Mouse (Mus musculus) yolk sac, embryonic 10.5 days (tissue): ENCODE results near the gene Asphd2.
A peak's percentile ranks its signal among the peaks of the same experiment; 100 is the strongest.

Experiments used
- DNase-seq: peaks from one replicate; pipeline ENCODE4 v3.0.0-alpha.2; 2017; ENCODE audit warnings: low spot score

Gene Asphd2

GRCm38 (mm10) chr5:112391002-112391401, 3.7 kb downstream of the Asphd2 start:
- DNase-seq = no peak

- no peak for DNase-seq
Measured at GRCm38 (mm10) chr5:112389352-112389751, 5.3 kb downstream of the Asphd2 start.

GRCm38 (mm10) chr5:112385973-112386372, 8.7 kb downstream of the Asphd2 start:
- DNase-seq = peak; percentile 34

GRCm38 (mm10) chr5:112384805-112385472, 9.7 kb downstream of the Asphd2 start:
- no peak for DNase-seq

GRCm38 (mm10) chr5:112382641-112383330, 11.9 kb downstream of the Asphd2 start:
- peak; percentile 38 for DNase-seq

- DNase-seq = no peak
Measured at GRCm38 (mm10) chr5:112382042-112382441, 12.6 kb downstream of the Asphd2 start.

GRCm38 (mm10) chr5:112381154-112381553, 13.5 kb downstream of the Asphd2 start:
- no peak for DNase-seq

- peak; percentile 67 for DNase-seq
Measured at GRCm38 (mm10) chr5:112378716-112379115, 15.9 kb downstream of the Asphd2 start.

- DNase-seq = no peak
Measured at GRCm38 (mm10) chr5:112377380-112377779, 17.3 kb downstream of the Asphd2 start.

- DNase-seq = no peak
Measured at GRCm38 (mm10) chr5:112376111-112376510, 18.6 kb downstream of the Asphd2 start.

GRCm38 (mm10) chr5:112371933-112372332, 22.7 kb downstream of the Asphd2 start:
- DNase-seq = no peak

- DNase-seq = no peak
Measured at GRCm38 (mm10) chr5:112370236-112370813, 24.3 kb downstream of the Asphd2 start.

- no peak for DNase-seq
Measured at GRCm38 (mm10) chr5:112369326-112369725, 25.3 kb downstream of the Asphd2 start.

- no peak for DNase-seq
Measured at GRCm38 (mm10) chr5:112368666-112369065, 26.0 kb downstream of the Asphd2 start.

GRCm38 (mm10) chr5:112367929-112368328, 26.7 kb downstream of the Asphd2 start:
- no peak for DNase-seq

GRCm38 (mm10) chr5:112367338-112367737, 27.3 kb downstream of the Asphd2 start:
- DNase-seq = no peak

- DNase-seq = no peak
Measured at GRCm38 (mm10) chr5:112366879-112367278, 27.8 kb downstream of the Asphd2 start.

GRCm38 (mm10) chr5:112364184-112364797, 30.4 kb downstream of the Asphd2 start:
- DNase-seq = no peak

GRCm38 (mm10) chr5:112360077-112360476, 34.6 kb downstream of the Asphd2 start:
- no peak for DNase-seq

GRCm38 (mm10) chr5:112359520-112359919, 35.1 kb downstream of the Asphd2 start:
- DNase-seq = no peak

- no peak for DNase-seq
Measured at GRCm38 (mm10) chr5:112356322-112356721, 38.3 kb downstream of the Asphd2 start.

GRCm38 (mm10) chr5:112355910-112356309, 38.8 kb downstream of the Asphd2 start, which contains the start of gene Gm6583:
Gene Gm6583, minus strand, starts transcription at chr5:112356033.
- DNase-seq = no peak

- no peak for DNase-seq
Measured at GRCm38 (mm10) chr5:112355493-112355892, 39.2 kb downstream of the Asphd2 start.
